Mouse (Mus musculus) small intestine, adult 2 months (tissue): Measurements from ENCODE around the gene Dnah10.

Experiments used
- CTCF ChIP-seq: fragments of 200-500 bp; IDR thresholded peaks from 2 replicates; pipeline ENCODE4 v1.5.1; 2012; ENCODE audit warnings: low read depth, mild to moderate bottlenecking, control low read depth, inconsistent platforms, low read length, moderate library complexity, mixed read lengths; ENCODE audit not compliant: insufficient replicate concordance, insufficient read length; ENCODE audit errors: extremely low read depth
- POLR2A ChIP-seq: fragments of 200-500 bp; IDR thresholded peaks from 2 replicates; pipeline ENCODE4 v1.6.1; 2012; ENCODE audit warnings: low read depth, mild to moderate bottlenecking, control low read depth, inconsistent platforms, low read length, moderate library complexity

DNA sequence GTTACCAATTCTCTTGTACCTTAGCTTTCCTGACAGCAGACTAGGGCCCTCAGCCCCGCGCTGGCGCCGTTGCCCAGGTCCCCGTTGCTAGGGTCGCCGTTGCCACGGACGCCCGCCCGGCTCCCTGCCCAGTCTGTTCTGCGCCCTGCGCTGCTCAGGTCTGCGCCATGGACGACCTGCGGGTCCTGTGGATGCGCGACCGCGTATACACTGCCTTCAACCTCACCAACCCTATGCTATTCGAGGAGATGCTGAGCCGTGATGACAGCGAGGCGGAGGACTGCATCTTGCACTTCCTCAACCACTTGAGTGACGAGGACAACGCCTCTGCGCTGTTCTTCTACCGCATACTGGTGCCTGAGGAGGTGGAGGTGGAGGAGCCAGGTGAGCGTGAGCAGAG is at the start of gene Dnah10:
- TF ChIP-seq CTCF (no peak), POLR2A (no peak)
